Mouse (Mus musculus): ENCODE results near the gene Lgals9.

DNA sequence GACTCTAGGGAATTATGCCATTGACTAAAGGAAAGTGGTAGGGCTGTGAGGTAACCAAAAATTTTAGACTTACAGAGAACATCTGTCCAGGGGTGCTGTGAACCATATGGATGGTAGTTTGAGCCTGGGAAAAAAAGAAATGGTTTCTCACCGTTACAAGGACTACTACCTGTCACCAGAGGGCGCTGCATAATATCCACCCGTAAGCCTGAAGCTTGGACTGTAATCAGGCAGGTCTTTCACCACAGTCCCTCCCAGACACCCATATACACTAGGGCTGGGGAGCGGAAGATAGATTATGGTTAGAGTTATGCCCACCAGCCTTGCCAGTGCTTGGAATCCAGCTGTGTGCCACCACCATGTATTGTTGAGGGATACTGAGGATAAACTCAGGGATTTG lies 17.4 kb downstream of the Lgals9 start:
- TF ChIP-seq CTCF (IDR thresholded peaks at IDR 0.05; ENCODE audit: extremely low read depth, insufficient read depth, insufficient read length, insufficient replicate concordance) (peak; percentile 34; the same call in 1 of the 2 replicates), POLR2A (IDR thresholded peaks at IDR 0.05; ENCODE audit: low read depth, low read length) (no peak)
